ENCODE assay signal across 8 mouse cellular contexts in the genomic region with DNA sequence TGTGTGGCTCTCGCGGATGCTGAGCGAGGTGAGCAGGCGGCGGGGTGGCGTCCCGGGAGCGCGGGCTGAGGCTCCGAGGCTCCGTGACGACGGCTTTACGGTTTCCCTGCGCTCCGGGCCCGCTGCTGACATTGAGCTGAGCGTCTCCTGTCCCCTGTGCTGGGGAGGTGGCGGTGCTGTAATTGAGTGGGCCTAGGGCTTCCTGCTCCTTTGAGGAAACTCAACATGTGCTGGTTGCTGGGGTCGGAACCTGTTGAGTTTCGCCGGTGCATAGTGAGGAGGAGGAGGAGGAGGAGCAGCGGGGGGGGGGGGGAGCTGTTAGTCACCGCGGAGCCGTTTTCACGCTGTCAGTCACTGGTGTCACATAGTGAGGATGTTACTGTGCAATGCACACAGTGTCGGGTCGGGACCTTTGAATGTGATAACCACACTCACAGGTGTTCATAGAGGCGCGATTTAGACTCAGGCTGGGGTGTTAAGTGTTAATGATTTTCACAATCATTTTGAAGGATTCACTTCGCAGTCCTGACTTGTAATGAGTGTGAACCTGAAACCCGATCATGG. TPM values are rescaled to one million over a fixed set of nuclear protein-coding genes. Genes with fewer than 3 reads are reported as not detected.
DNase-seq lines count a peak whose midpoint lies in the region; ATAC-seq and TF ChIP-seq lines count a peak whose summit lies in the region.

No protein-coding gene starts in this region.

- peak overlapping the region; percentile 76 for H3K9ac ChIP-seq in kidney, embryonic 14.5 days (ENCODE audit: low read depth, low read length)
- peak overlapping the region; percentile 60 for H3K9ac ChIP-seq in hindbrain, embryonic 14.5 days
- H3K9ac ChIP-seq in midbrain, embryonic 14.5 days (replicated peaks; ENCODE audit: low read length), result peak overlapping the region; percentile 66

- peaks cover 35% of the 10 kb centered on the region for H3K36me3 ChIP-seq in kidney, embryonic 14.5 days (ENCODE audit: control insufficient read depth, insufficient read depth, low read length)
- peaks cover 40% of the 10 kb centered on the region for H3K36me3 ChIP-seq in hindbrain, embryonic 14.5 days (replicated peaks; ENCODE audit: control insufficient read depth, insufficient read depth)
- H3K36me3 ChIP-seq in midbrain, embryonic 14.5 days (ENCODE audit: control insufficient read depth, insufficient read depth, low read length), result peaks cover 36% of the 10 kb centered on the region

- TF ChIP-seq POLR2A in bone marrow macrophage, adult 2 months (IDR thresholded peaks at IDR 0.05; ENCODE audit: borderline replicate concordance, low read depth, low read length), result no peak

- H3K27ac ChIP-seq in kidney, embryonic 14.5 days (ENCODE audit: low read depth, low read length), result no peak overlapping the region; the same call in 1 of the 2 replicates
- H3K27ac ChIP-seq in bone marrow macrophage, adult 2 months (ENCODE audit: insufficient read depth, low read depth, low read length), result peak overlapping the region; percentile 41; the same call in 1 of the 2 replicates
- no peak overlapping the region for H3K27ac ChIP-seq in hindbrain, embryonic 14.5 days
- H3K27ac ChIP-seq in midbrain, embryonic 14.5 days (replicated peaks; ENCODE audit: low read depth, low read length), result 0 out of 2 replicates have a peak overlapping the region, but pooled peaks have one; percentile 90

- H3K27me3 ChIP-seq in kidney, embryonic 14.5 days (ENCODE audit: control insufficient read depth, insufficient read depth, low read length), result no peaks in the 10 kb centered on the region
- H3K27me3 ChIP-seq in hindbrain, embryonic 14.5 days (ENCODE audit: control insufficient read depth, insufficient read depth, low read length), result no peaks in the 10 kb centered on the region
- no peaks in the 10 kb centered on the region for H3K27me3 ChIP-seq in midbrain, embryonic 14.5 days (ENCODE audit: control insufficient read depth, insufficient read depth, low read length)

- H3K9me3 ChIP-seq in kidney, embryonic 14.5 days (ENCODE audit: control insufficient read depth, low read length), result no peaks in the 10 kb centered on the region
- H3K9me3 ChIP-seq in hindbrain, embryonic 14.5 days (ENCODE audit: control insufficient read depth, low read length), result no peaks in the 10 kb centered on the region
- no peaks in the 10 kb centered on the region for H3K9me3 ChIP-seq in midbrain, embryonic 14.5 days (ENCODE audit: control insufficient read depth, low read length)

- peaks cover 19% of the 10 kb centered on the region for H3K4me1 ChIP-seq in kidney, embryonic 14.5 days (ENCODE audit: control insufficient read depth, insufficient read depth, low read length)
- H3K4me1 ChIP-seq in bone marrow macrophage, adult 2 months (ENCODE audit: control insufficient read depth, insufficient read depth, low read length), result peaks cover 16% of the 10 kb centered on the region
- H3K4me1 ChIP-seq in hindbrain, embryonic 14.5 days (replicated peaks; ENCODE audit: control insufficient read depth, insufficient read depth, low read length), result peaks cover 16% of the 10 kb centered on the region
- peaks cover 12% of the 10 kb centered on the region for H3K4me1 ChIP-seq in midbrain, embryonic 14.5 days (ENCODE audit: control insufficient read depth, insufficient read depth, low read length)

- ATAC-seq in kidney, embryonic 14.5 days (ENCODE audit: low FRiP score, low TSS enrichment), result peak; percentile 21
- peak; percentile 65 for ATAC-seq in hindbrain, embryonic 14.5 days (ENCODE audit: low FRiP score)
- ATAC-seq in midbrain, embryonic 14.5 days (ENCODE audit: low FRiP score, low TSS enrichment), result peak; percentile 66

- TF ChIP-seq CTCF in bone marrow macrophage, adult 2 months (IDR thresholded peaks at IDR 0.05; ENCODE audit: low read depth, low read length), result no peak

- no peak for DNase-seq in kidney, postnatal 10 days
- no peak for DNase-seq in hindbrain, embryonic 14.5 days (ENCODE audit: low spot score)
- no peak for DNase-seq in midbrain, embryonic 14.5 days
- DNase-seq in adipocyte (ENCODE audit: low spot score), result no peak
- no peak for DNase-seq in right cerebral cortex, postnatal 25 days
- DNase-seq in left cerebral cortex, postnatal 4 days, result no peak

- peak overlapping the region; percentile 63 for H3K4me2 ChIP-seq in kidney, embryonic 14.5 days (replicated peaks; ENCODE audit: low read depth, low read length)
- H3K4me2 ChIP-seq in hindbrain, embryonic 14.5 days (replicated peaks), result peak overlapping the region; percentile 82
- peak overlapping the region; percentile 81 for H3K4me2 ChIP-seq in midbrain, embryonic 14.5 days (ENCODE audit: low read length)

- 2% methylated on average over 33 of the region's 33 CpGs for WGBS in kidney, embryonic 14.5 days
- 1% methylated on average over 31 of the region's 33 CpGs for WGBS in hindbrain, embryonic 14.5 days
- WGBS in midbrain, embryonic 14.5 days, result under 1% methylated on average over 33 of the region's 33 CpGs

- intact Hi-C loops in left cerebral cortex, postnatal 4 days (cut with DNase I), result loop anchor here (2.0 to 10.0 kb wide), 2 partner anchors 16 to 102 kb away; a partner anchor contains a TSS

- peak overlapping the region; percentile 88 for H3K4me3 ChIP-seq in kidney, embryonic 14.5 days (ENCODE audit: low read length)
- H3K4me3 ChIP-seq in bone marrow macrophage, adult 2 months (ENCODE audit: insufficient read depth, low read length), result peak overlapping the region; percentile 98
- H3K4me3 ChIP-seq in hindbrain, embryonic 14.5 days (replicated peaks; ENCODE audit: low read length), result peak overlapping the region; percentile 75
- H3K4me3 ChIP-seq in midbrain, embryonic 14.5 days (replicated peaks; ENCODE audit: low read depth, low read length), result peak overlapping the region; percentile 83

RNA-seq across cellular contexts. Expression of a gene that starts 0.4 kb away (rescaled TPM):
- polyA plus RNA-seq in kidney, embryonic 14.5 days (2014; fragmentation: Nextera tagmentation; extraction: Ambion mirVana), result 15.7 and 22.3 TPM in 2 replicates
- polyA plus RNA-seq in bone marrow macrophage, adult 2 months (2012; ENCODE audit: insufficient read depth, insufficient read length, missing spikeins), result 26.4 and 28.4 TPM in 2 replicates
- 24.9 and 26.4 TPM in 2 replicates for polyA plus RNA-seq in hindbrain, embryonic 14.5 days (2014; fragmentation: Nextera tagmentation; extraction: Ambion mirVana)
- polyA plus RNA-seq in midbrain, embryonic 14.5 days (2014; fragmentation: Nextera tagmentation; extraction: Ambion mirVana), result 29.1 and 29.9 TPM in 2 replicates
- total RNA-seq in left cerebral cortex, postnatal 4 days (2021), result 10 to 100 TPM; 33.2 to 34.9 TPM

RNA-seq across cellular contexts. Expression of a gene that starts 16.3 kb away (rescaled TPM):
- 46.0 and 47.0 TPM in 2 replicates for polyA plus RNA-seq in kidney, embryonic 14.5 days (2014; fragmentation: Nextera tagmentation; extraction: Ambion mirVana)
- 32.3 and 37.4 TPM in 2 replicates for polyA plus RNA-seq in bone marrow macrophage, adult 2 months (2012; ENCODE audit: insufficient read depth, insufficient read length, missing spikeins)
- polyA plus RNA-seq in hindbrain, embryonic 14.5 days (2014; fragmentation: Nextera tagmentation; extraction: Ambion mirVana), result 60.4 and 62.5 TPM in 2 replicates
- polyA plus RNA-seq in midbrain, embryonic 14.5 days (2014; fragmentation: Nextera tagmentation; extraction: Ambion mirVana), result 52.4 and 68.6 TPM in 2 replicates
- 10 to 100 TPM; 30.7 to 34.4 TPM for total RNA-seq in left cerebral cortex, postnatal 4 days (2021)

RNA-seq across cellular contexts. Expression of a gene that starts 16.4 kb away (rescaled TPM):
- polyA plus RNA-seq in kidney, embryonic 14.5 days (2014; fragmentation: Nextera tagmentation; extraction: Ambion mirVana), result 35.4 and 37.6 TPM in 2 replicates
- polyA plus RNA-seq in bone marrow macrophage, adult 2 months (2012; ENCODE audit: insufficient read depth, insufficient read length, missing spikeins), result 22.7 and 24.3 TPM in 2 replicates
- 32.8 and 36.0 TPM in 2 replicates for polyA plus RNA-seq in hindbrain, embryonic 14.5 days (2014; fragmentation: Nextera tagmentation; extraction: Ambion mirVana)
- polyA plus RNA-seq in midbrain, embryonic 14.5 days (2014; fragmentation: Nextera tagmentation; extraction: Ambion mirVana), result 42.0 and 47.4 TPM in 2 replicates
- total RNA-seq in left cerebral cortex, postnatal 4 days (2021), result 10 to 100 TPM; 32.6 to 32.8 TPM

RNA-seq across cellular contexts. Expression of a gene that starts 29.3 kb away (rescaled TPM):
- polyA plus RNA-seq in kidney, embryonic 14.5 days (2014; fragmentation: Nextera tagmentation; extraction: Ambion mirVana), result 0.12 and 0.41 TPM in 2 replicates
- polyA plus RNA-seq in bone marrow macrophage, adult 2 months (2012; ENCODE audit: insufficient read depth, insufficient read length, missing spikeins), result not detected in 2 replicates
- polyA plus RNA-seq in hindbrain, embryonic 14.5 days (2014; fragmentation: Nextera tagmentation; extraction: Ambion mirVana), result 0.13 and 0.14 TPM in 2 replicates
- 0.12 and 0.26 TPM in 2 replicates for polyA plus RNA-seq in midbrain, embryonic 14.5 days (2014; fragmentation: Nextera tagmentation; extraction: Ambion mirVana)
- not detected for total RNA-seq in left cerebral cortex, postnatal 4 days (2021)

RNA-seq across cellular contexts. Expression of a gene that starts 50.0 kb away (rescaled TPM):
- 39.9 and 50.3 TPM in 2 replicates for polyA plus RNA-seq in kidney, embryonic 14.5 days (2014; fragmentation: Nextera tagmentation; extraction: Ambion mirVana)
- polyA plus RNA-seq in bone marrow macrophage, adult 2 months (2012; ENCODE audit: insufficient read depth, insufficient read length, missing spikeins), result 42.1 and 50.1 TPM in 2 replicates
- polyA plus RNA-seq in hindbrain, embryonic 14.5 days (2014; fragmentation: Nextera tagmentation; extraction: Ambion mirVana), result 29.0 and 30.4 TPM in 2 replicates
- polyA plus RNA-seq in midbrain, embryonic 14.5 days (2014; fragmentation: Nextera tagmentation; extraction: Ambion mirVana), result 24.7 and 26.4 TPM in 2 replicates
- 10 to 100 TPM; 25.5 to 28.8 TPM for total RNA-seq in left cerebral cortex, postnatal 4 days (2021)

Comparison
In these comparisons a context has a peak if more than half of its experiments do, and no peak if none do; other contexts are left out.
1. H3K27ac ChIP-seq: peak in bone marrow macrophage, adult 2 months (single experiment) and midbrain, embryonic 14.5 days (single experiment); none in kidney, embryonic 14.5 days (single experiment) and hindbrain, embryonic 14.5 days (single experiment).
2. Peak in every context shown above with its lines, with median percentiles within 50 percentile points of each other: ATAC-seq, H3K4me2 ChIP-seq, H3K4me3 ChIP-seq and H3K9ac ChIP-seq.